Mouse (Mus musculus) embryonic facial prominence, embryonic 11.5 days (tissue): ENCODE measurements around the gene Itgb2. TPM values are rescaled to one million over a fixed set of nuclear protein-coding genes. Genes with fewer than 3 reads are reported as not detected.

Experiments used
- ATAC-seq: fragments of 200-750 bp; cut with Nextera tagmentation; replicated peaks from 2 replicates; pipeline ENCODE4 v1.8.0; 2017; ENCODE audit warnings: low read depth; ENCODE audit not compliant: insufficient number of reproducible peaks, low FRiP score, low TSS enrichment
- DNase-seq: peaks from one replicate; pipeline ENCODE4 v3.0.0-alpha.2; 2015; ENCODE audit warnings: low spot score
- H3K27ac ChIP-seq: fragments of 300-500 bp; sonication (generic); replicated peaks from 2 replicates; pipeline ENCODE4 v1.5.1; 2014; ENCODE audit warnings: mild to moderate bottlenecking, low read depth, low read length, control low read depth
- H3K27me3 ChIP-seq: fragments of 300-500 bp; sonication (generic); 2 replicates; pipeline ENCODE4 v1.6.1; 2014; ENCODE audit warnings: mild to moderate bottlenecking, low read length, moderate library complexity, mixed read lengths; ENCODE audit not compliant: control insufficient read depth, insufficient read depth
- H3K36me3 ChIP-seq: fragments of 300-500 bp; sonication (generic); replicated peaks from 2 replicates; pipeline ENCODE4 v1.6.1; 2014; ENCODE audit warnings: low read depth, mild to moderate bottlenecking, low read length, moderate library complexity, mixed read lengths; ENCODE audit not compliant: control insufficient read depth, insufficient read depth
- H3K4me1 ChIP-seq: fragments of 300-500 bp; sonication (generic); 2 replicates; pipeline ENCODE4 v1.6.1; 2014; ENCODE audit warnings: low read length, mixed read lengths; ENCODE audit not compliant: control insufficient read depth, insufficient read depth
- H3K4me2 ChIP-seq: fragments of 300-500 bp; sonication (generic); 2 replicates; pipeline ENCODE4 v1.6.1; 2014; ENCODE audit warnings: low read depth, mild to moderate bottlenecking, control low read depth, low read length, moderate library complexity
- H3K4me3 ChIP-seq: fragments of 300-500 bp; sonication (generic); 2 replicates; pipeline ENCODE4 v1.5.1; 2014; ENCODE audit warnings: low read depth, low read length, control low read depth
- H3K9ac ChIP-seq: fragments of 300-500 bp; sonication (generic); replicated peaks from 2 replicates; pipeline ENCODE4 v1.6.1; 2014; ENCODE audit warnings: mild to moderate bottlenecking, control low read depth, low read length
- H3K9me3 ChIP-seq: fragments of 300-500 bp; sonication (generic); replicated peaks from 2 replicates; pipeline ENCODE4 v1.6.1; 2016; ENCODE audit warnings: mild to moderate bottlenecking, low read length, inconsistent platforms, mixed read lengths; ENCODE audit not compliant: control insufficient read depth
- WGBS: fragments of 180-500 bp; shearing (Covaris S2); extraction: QIAGEN DNeasy Blood & Tissue Kit; methylation state at CpG from one replicate; pipeline ENCODE4 v1.1.7; 2014; 5-methylcytosine and 5-hydroxymethylcytosine counted together
- polyA plus RNA-seq: library from polyadenylated mRNA; unstranded; fragments of >200 nt; fragmentation: Nextera tagmentation; extraction: Ambion mirVana; gene quantifications from 2 replicates; pipeline ENCODE4 v1.2.1, GENCODE M21; 2014

Itgb2 gene
- polyA plus RNA-seq, 1 experiment from 2014 or later = 1.4 TPM

DNA sequence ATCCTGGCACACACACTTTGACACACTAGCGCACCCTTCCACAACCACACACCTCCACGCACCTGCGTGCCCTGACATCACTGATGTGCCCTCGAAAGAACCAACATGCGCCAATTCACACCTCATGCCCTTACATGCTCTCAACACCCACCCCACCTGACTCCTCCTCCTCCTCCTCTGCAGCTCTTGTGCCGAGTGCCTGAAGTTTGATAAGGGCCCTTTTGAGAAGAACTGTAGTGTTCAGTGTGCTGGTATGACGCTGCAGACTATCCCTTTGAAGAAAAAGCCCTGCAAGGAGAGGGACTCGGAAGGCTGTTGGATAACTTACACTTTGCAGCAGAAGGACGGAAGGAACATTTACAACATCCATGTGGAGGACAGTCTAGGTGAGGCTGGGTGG, 30.8 kb downstream of the Itgb2 start:
- Histone ChIP-seq H3K36me3 (no peaks in the 10 kb centered on the region), H3K27ac (no peak overlapping the region), H3K27me3 (no peaks in the 10 kb centered on the region; the same call in 1 of the 2 replicates), H3K4me2 (no peak overlapping the region), H3K9me3 (no peaks in the 10 kb centered on the region), H3K9ac (no peak overlapping the region), H3K4me3 (no peak overlapping the region), H3K4me1 (no peaks in the 10 kb centered on the region)
- ATAC-seq (no peak), DNase-seq (no peak)
- 87% methylated on average over 9 of the region's 9 CpGs for WGBS

DNA sequence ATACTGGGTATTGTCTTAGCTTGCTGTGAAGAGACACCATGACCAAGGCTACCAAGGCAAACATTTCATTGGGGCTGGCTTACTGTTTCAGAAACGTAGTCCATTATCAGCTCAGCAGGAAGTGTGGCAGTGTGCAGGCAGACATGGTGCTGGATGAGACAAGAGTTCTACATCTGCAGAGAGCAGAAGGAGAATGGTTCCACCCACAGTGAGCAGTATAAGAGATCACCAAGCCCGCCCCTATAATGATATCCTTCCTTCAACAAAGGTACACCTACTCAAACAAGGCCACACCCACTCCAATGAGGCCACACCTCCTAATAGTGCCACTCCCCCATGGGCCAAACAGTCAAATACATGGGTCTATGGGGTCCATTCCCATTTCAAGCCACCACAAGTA, 31.5 kb downstream of the Itgb2 start:
- Histone ChIP-seq H3K27me3 (no peaks in the 10 kb centered on the region; the same call in 1 of the 2 replicates), H3K27ac (no peak overlapping the region), H3K9me3 (no peaks in the 10 kb centered on the region), H3K4me2 (no peak overlapping the region), H3K4me1 (no peaks in the 10 kb centered on the region), H3K9ac (no peak overlapping the region), H3K36me3 (no peaks in the 10 kb centered on the region), H3K4me3 (no peak overlapping the region)
- ATAC-seq = no peak
- 58% methylated on average over 2 of the region's 2 CpGs for WGBS
- DNase-seq = no peak

DNA sequence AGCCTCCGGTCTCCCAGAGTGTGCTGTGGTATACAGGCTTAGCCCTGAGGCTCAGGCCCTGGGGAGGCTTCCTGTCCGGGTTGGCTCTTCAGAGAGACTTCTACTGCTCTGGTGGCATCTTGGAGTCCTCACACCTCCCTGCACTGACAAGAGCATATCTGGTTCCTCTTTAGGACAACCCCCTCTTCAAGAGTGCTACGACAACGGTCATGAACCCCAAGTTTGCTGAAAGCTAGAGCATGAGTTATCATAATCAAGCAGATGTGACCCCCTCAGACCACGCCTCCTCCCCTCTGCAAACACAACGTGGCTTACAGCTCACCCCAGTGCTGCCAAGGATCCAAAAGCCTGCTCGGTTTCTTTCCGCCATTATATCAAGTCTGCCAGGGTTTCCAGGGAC, 35.0 kb downstream of the Itgb2 start:
- no peak overlapping the region for H3K4me2 ChIP-seq
- H3K4me3 ChIP-seq = no peak overlapping the region
- H3K9me3 ChIP-seq = no peaks in the 10 kb centered on the region
- no peak overlapping the region for H3K9ac ChIP-seq
- no peaks in the 10 kb centered on the region for H3K4me1 ChIP-seq
- DNase-seq (no peak), ATAC-seq (no peak)
- 82% methylated on average over 8 of the region's 8 CpGs for WGBS
- H3K27ac ChIP-seq = no peak overlapping the region
- H3K36me3 ChIP-seq = no peaks in the 10 kb centered on the region
- no peaks in the 10 kb centered on the region; the same call in 1 of the 2 replicates for H3K27me3 ChIP-seq

DNA sequence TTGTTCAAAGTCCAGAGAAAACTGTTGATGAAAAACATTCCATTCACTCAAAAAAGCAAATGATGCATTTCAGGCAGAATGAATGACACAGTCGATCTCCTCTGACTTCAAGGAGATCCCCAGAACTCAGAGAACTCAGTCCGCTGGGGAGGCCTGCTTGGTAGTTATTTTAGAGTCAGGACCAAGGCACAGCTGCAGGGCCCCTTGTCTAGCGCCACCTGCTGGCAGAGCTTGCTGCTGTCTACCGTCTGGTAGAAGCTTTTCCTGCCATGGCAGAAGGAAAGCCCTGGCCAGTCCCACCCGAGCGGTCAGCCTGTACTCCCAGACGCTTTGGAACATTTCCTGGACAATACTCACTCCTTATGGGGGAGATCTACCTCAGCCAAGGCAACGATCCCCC, 36.6 kb downstream of the Itgb2 start:
- no peaks in the 10 kb centered on the region for H3K27me3 ChIP-seq
- H3K4me3 ChIP-seq = no peak overlapping the region
- no peaks in the 10 kb centered on the region for H3K4me1 ChIP-seq
- ATAC-seq = no peak
- no peak overlapping the region for H3K27ac ChIP-seq
- 33% methylated on average over 8 of the region's 8 CpGs for WGBS
- no peaks in the 10 kb centered on the region for H3K9me3 ChIP-seq
- DNase-seq = peak; percentile 70
- no peak overlapping the region for H3K4me2 ChIP-seq
- no peaks in the 10 kb centered on the region for H3K36me3 ChIP-seq
- H3K9ac ChIP-seq = no peak overlapping the region

DNA sequence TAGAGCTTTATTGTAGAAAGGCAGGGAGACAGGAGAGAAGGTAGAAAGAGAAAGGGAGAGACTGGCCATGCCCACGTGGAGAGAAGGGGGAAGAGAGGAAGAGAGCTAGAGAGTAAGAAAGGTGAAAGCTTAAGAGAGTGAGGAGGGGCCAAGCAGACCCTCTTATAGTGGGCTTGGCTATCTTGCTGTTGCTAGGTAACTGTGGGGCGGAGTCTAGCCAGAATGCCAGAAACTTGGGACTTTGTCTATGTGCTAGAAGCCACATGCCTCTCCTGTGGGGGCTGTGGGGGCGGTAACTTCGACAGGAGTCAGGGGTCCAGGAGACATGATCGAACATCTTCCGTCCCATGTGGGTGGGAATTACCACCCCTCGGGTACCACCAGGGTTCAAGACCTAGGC, 39.4 kb downstream of the Itgb2 start:
- no peak for DNase-seq
- H3K9ac ChIP-seq = no peak overlapping the region
- no peaks in the 10 kb centered on the region for H3K27me3 ChIP-seq
- 40% methylated on average over 7 of the region's 7 CpGs for WGBS
- H3K4me1 ChIP-seq = no peaks in the 10 kb centered on the region
- ATAC-seq = no peak
- no peaks in the 10 kb centered on the region for H3K36me3 ChIP-seq
- H3K4me3 ChIP-seq = no peak overlapping the region
- H3K4me2 ChIP-seq = no peak overlapping the region
- no peaks in the 10 kb centered on the region for H3K9me3 ChIP-seq
- no peak overlapping the region for H3K27ac ChIP-seq

DNA sequence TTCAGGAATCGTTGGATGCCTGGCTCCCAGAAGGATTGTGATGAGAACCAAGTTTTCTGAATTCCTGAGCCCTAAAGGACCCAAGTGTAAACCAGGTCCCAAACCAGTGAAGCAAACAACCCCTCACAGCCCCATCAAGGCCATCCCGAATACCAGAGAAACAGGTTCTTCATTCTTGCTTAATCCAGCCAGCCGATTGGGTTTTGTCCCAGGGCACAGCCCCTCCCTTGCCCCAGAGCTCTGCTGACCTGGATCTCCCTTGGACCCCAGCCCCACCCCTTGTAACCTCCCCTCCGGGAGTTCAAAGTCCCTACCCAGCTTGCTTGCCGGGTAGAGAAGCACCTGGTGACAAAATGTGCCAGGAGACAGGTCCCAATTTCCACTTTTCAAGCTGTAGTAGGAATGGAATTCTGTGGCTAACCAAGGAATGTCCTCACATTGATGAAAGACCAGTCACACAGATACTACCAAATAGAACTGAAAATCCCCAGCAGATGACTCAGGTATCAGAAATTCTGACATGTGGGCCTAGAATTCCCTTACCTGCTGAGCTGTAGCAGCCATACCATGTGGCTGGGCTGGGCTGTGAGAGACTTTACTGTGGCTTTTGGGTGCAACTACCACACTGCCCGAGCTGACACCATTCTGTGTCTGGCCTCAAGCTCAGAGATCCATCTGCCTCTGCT, 40.1 kb downstream of the Itgb2 start:
- Histone ChIP-seq H3K4me1 (no peaks in the 10 kb centered on the region), H3K27ac (no peak overlapping the region), H3K4me3 (no peak overlapping the region), H3K9ac (no peak overlapping the region), H3K36me3 (no peaks in the 10 kb centered on the region), H3K9me3 (no peaks in the 10 kb centered on the region), H3K4me2 (no peak overlapping the region), H3K27me3 (no peaks in the 10 kb centered on the region)
- ATAC-seq (no peak), DNase-seq (peak; percentile 39)
- 51% methylated on average over 6 of the region's 6 CpGs for WGBS

DNA sequence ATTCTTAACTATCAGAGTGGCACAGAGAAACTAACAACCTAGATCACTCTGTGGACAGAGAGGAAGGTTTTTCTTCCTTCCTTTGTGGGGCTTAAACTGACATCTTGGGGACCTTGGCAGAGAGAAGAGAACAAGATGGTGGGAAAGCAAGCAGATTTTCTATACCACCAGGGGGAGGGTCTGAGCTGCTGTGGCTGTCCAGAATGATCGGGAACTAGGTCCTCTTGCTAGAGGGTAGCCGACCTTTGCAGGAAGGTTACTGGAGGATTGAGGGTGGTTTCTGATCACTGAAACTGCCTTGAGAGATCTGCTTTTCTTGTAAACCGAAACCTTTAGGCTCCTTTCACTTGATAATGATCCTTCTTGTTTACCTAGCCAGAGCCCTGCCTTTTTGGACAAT, 42.2 kb downstream of the Itgb2 start:
- Histone ChIP-seq H3K36me3 (no peaks in the 10 kb centered on the region), H3K27ac (no peak overlapping the region), H3K9me3 (no peaks in the 10 kb centered on the region), H3K4me3 (no peak overlapping the region), H3K9ac (no peak overlapping the region), H3K4me1 (no peaks in the 10 kb centered on the region), H3K27me3 (no peaks in the 10 kb centered on the region), H3K4me2 (no peak overlapping the region)
- WGBS = 24% methylated on average over 3 of the region's 3 CpGs
- DNase-seq (peak; percentile 36), ATAC-seq (no peak)

DNA sequence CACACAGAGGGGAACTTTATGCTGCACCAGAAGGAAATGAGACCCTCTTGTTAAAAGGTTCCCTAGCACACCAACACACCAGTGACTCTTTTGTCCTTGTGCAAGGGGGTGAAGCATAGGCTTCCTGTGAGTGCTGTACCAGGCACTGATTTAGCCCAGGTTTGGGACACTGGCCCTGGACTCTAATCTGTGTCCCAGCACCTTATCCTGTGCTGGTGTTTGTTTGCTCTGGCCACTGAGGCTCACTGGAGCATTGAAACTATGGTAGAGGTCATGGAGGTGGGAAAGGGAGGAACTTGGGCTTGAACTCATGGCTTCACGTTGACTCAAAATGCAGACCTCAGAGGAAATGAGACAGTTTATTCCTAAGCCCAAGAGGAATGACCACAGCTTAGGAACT, 43.1 kb downstream of the Itgb2 start:
- Histone ChIP-seq H3K9ac (no peak overlapping the region), H3K4me2 (no peak overlapping the region), H3K9me3 (no peaks in the 10 kb centered on the region), H3K27ac (no peak overlapping the region), H3K27me3 (no peaks in the 10 kb centered on the region), H3K36me3 (no peaks in the 10 kb centered on the region), H3K4me3 (no peak overlapping the region), H3K4me1 (no peaks in the 10 kb centered on the region)
- WGBS = 70% methylated on average over 1 of the region's 1 CpGs
- DNase-seq = no peak
- no peak for ATAC-seq
